ENCODE assay signal across 11 mouse cellular contexts in genomic region chr19:46035971-46036370, GRCm38 (mm10). TPM values are rescaled to one million over a fixed set of nuclear protein-coding genes. Genes with fewer than 3 reads are reported as not detected.
DNase-seq lines count a peak whose midpoint lies in the region; ATAC-seq and TF ChIP-seq lines count a peak whose summit lies in the region.
"Had no signal": no experiment of that assay in that cellular context is flagged by ENCODE, and none has a peak within 500 bp of the region (broad histone marks: within the 10 kb centered on the region; RNA-seq: fewer than 3 reads in every experiment).

No protein-coding gene starts in this region.

- H3K36me3 ChIP-seq in heart, embryonic 12.5 days: peaks cover 58% of the 10 kb centered on the region
- H3K36me3 ChIP-seq in ES-E14 (ENCODE audit: control insufficient read depth, insufficient read depth, low read length, poor library complexity, severe bottlenecking): peaks cover 52% of the 10 kb centered on the region
- peaks cover 64% of the 10 kb centered on the region for H3K36me3 ChIP-seq in embryonic facial prominence, embryonic 10.5 days (replicated peaks)
- peaks cover 58% of the 10 kb centered on the region for H3K36me3 ChIP-seq in liver, embryonic 15.5 days (replicated peaks)

- 88% methylated on average over 13 of the region's 13 CpGs for WGBS in heart, embryonic 12.5 days
- 93% methylated on average over 13 of the region's 13 CpGs for WGBS in embryonic facial prominence, embryonic 10.5 days
- WGBS in liver, embryonic 15.5 days (ENCODE audit: insufficient replicate concordance): 83% methylated on average over 13 of the region's 13 CpGs

- no peak overlapping the region for H3K4me2 ChIP-seq in heart, embryonic 12.5 days
- peak overlapping the region; percentile 99 for H3K4me2 ChIP-seq in liver, embryonic 15.5 days

- no peak for ATAC-seq in heart, embryonic 12.5 days (ENCODE audit: insufficient number of reproducible peaks, low FRiP score)
- no peak for ATAC-seq in liver, embryonic 15.5 days (ENCODE audit: insufficient read depth)
- no peak for ATAC-seq in granulocyte monocyte progenitor cell, adult 5-6 weeks (replicated peaks; ENCODE audit: poor library complexity, severe bottlenecking)

- H3K4me3 ChIP-seq in heart, embryonic 12.5 days: no peak overlapping the region
- H3K4me3 ChIP-seq in ES-E14 (ENCODE audit: insufficient read depth in 1 of 2, low read depth in 1 of 2, low read length in 2 of 2, poor library complexity in 1 of 2, severe bottlenecking in 1 of 2): no peak overlapping the region
- H3K4me3 ChIP-seq in embryonic facial prominence, embryonic 10.5 days: peak overlapping the region; percentile 94; the same call in 1 of the 2 replicates
- peak overlapping the region; percentile 74 for H3K4me3 ChIP-seq in liver, embryonic 15.5 days (replicated peaks)

- H3K4me1 ChIP-seq in heart, embryonic 12.5 days (replicated peaks): peaks cover 43% of the 10 kb centered on the region
- H3K4me1 ChIP-seq in ES-E14 (ENCODE audit: control insufficient read depth in 2 of 2, insufficient read depth in 2 of 2, low read length in 2 of 2, poor library complexity in 1 of 2): peaks cover 3 to 16% of the 10 kb centered on the region in 2 experiments
- H3K4me1 ChIP-seq in embryonic facial prominence, embryonic 10.5 days: peaks cover 46% of the 10 kb centered on the region
- peaks cover 69% of the 10 kb centered on the region for H3K4me1 ChIP-seq in liver, embryonic 15.5 days (replicated peaks)

- 0 out of 2 replicates have a peak overlapping the region, but pooled peaks have one; percentile 98 for H3K27ac ChIP-seq in heart, embryonic 12.5 days (ENCODE audit: poor library complexity, severe bottlenecking)
- H3K27ac ChIP-seq in ES-E14 (ENCODE audit: insufficient read depth, low read depth, low read length, poor library complexity, severe bottlenecking): peak overlapping the region; percentile 35; the same call in 1 of the 2 replicates
- H3K27ac ChIP-seq in embryonic facial prominence, embryonic 10.5 days (replicated peaks): no peak overlapping the region
- peak overlapping the region; percentile 93 for H3K27ac ChIP-seq in liver, embryonic 15.5 days (replicated peaks)

- H3K9ac ChIP-seq in heart, embryonic 12.5 days: no peak overlapping the region
- peak overlapping the region; percentile 23; the same call in 1 of the 2 replicates for H3K9ac ChIP-seq in ES-E14 (ENCODE audit: insufficient read depth, low read depth, low read length, poor library complexity, severe bottlenecking)
- 0 out of 2 replicates have a peak overlapping the region, but pooled peaks have one; percentile 87 for H3K9ac ChIP-seq in liver, embryonic 15.5 days

- no peaks in the 10 kb centered on the region for H3K9me3 ChIP-seq in heart, embryonic 12.5 days (replicated peaks)
- H3K9me3 ChIP-seq in ES-E14 (ENCODE audit: control insufficient read depth, insufficient read depth, low read depth, low read length): no peaks in the 10 kb centered on the region
- no peaks in the 10 kb centered on the region for H3K9me3 ChIP-seq in embryonic facial prominence, embryonic 10.5 days
- no peaks in the 10 kb centered on the region for H3K9me3 ChIP-seq in liver, embryonic 15.5 days (replicated peaks)

- DNase-seq in heart, postnatal 10 days: no peak
- no peak for DNase-seq in ES-E14 (ENCODE audit: low read depth, low spot score)
- no peak for DNase-seq in embryonic facial prominence, embryonic 10.5 days (ENCODE audit: low spot score)
- no peak for DNase-seq in layer of hippocampus, postnatal 10 days (ENCODE audit: low spot score in 2 of 2)
- DNase-seq in gastrocnemius, adult 8-10 months (ENCODE audit: low spot score in 2 of 2): no peak
- DNase-seq: gastrocnemius, postnatal 14 days; lung, postnatal 14 days had no signal

- H3K27me3 ChIP-seq in heart, embryonic 12.5 days (replicated peaks): no peaks in the 10 kb centered on the region
- H3K27me3 ChIP-seq in embryonic facial prominence, embryonic 10.5 days (replicated peaks; ENCODE audit: low read depth, poor library complexity, severe bottlenecking): no peaks in the 10 kb centered on the region
- no peaks in the 10 kb centered on the region for H3K27me3 ChIP-seq in liver, embryonic 15.5 days
- H3K27me3 ChIP-seq: CH12.LX had no signal

- in situ Hi-C loops in ES-E14 (cut with MboI; ENCODE audit: low sequenced_read_pairs in 2 of 2, unreplicated experiment in 2 of 2): no loop called here

- intact Hi-C loops in heart, postnatal 10 days (cut with DNase I): no loop called here

TF ChIP-seq in ES-E14, 5 proteins besides CTCF, POLR2A, EP300 and RAD21:
- no peak for TF ChIP-seq ZNF384 (IDR thresholded peaks at IDR 0.05; ENCODE audit: low read depth, low read length)
- TF ChIP-seq ZC3H11A (IDR thresholded peaks at IDR 0.05; ENCODE audit: borderline replicate concordance, low read depth, low read length): no peak
- no peak for TF ChIP-seq HCFC1 (IDR thresholded peaks at IDR 0.05; ENCODE audit: borderline replicate concordance, insufficient read depth, low read length)
- TF ChIP-seq CHD2 (IDR thresholded peaks at IDR 0.05; ENCODE audit: low read depth, low read length): no peak
- TF ChIP-seq MAFK (IDR thresholded peaks at IDR 0.05; ENCODE audit: insufficient read depth, low read depth, low read length): no peak

RNA-seq across cellular contexts. Expression of gene Pprc1, which starts 8.7 kb away (rescaled TPM):
- 30.6 and 37.9 TPM in 2 replicates for polyA plus RNA-seq in heart, embryonic 12.5 days (2016; fragmentation: Nextera tagmentation; extraction: Ambion mirVana)
- 10 to 100 TPM; 17.5 to 21.4 TPM for total RNA-seq in heart, postnatal 10 days (2021)
- total RNA-seq in ES-E14 (2012; rRNA removed): 68.4 and 75.1 TPM in 2 replicates
- polyA plus RNA-seq in embryonic facial prominence, embryonic 10.5 days (2016; fragmentation: Nextera tagmentation; extraction: Ambion mirVana): 55.2 and 65.1 TPM in 2 replicates
- polyA plus RNA-seq in liver, embryonic 15.5 days (2015; fragmentation: Nextera tagmentation; extraction: Ambion mirVana): 15.7 and 17.0 TPM in 2 replicates
- total RNA-seq in layer of hippocampus, postnatal 10 days (2021): 10 to 100 TPM; 34.7 to 36.2 TPM
- total RNA-seq in granulocyte monocyte progenitor cell, adult 5-6 weeks (2014; fragmentation: Nextera tagmentation): 89.1 and 104 TPM in 2 replicates
- total RNA-seq in granulocyte monocyte progenitor cell, adult 5-6 weeks (2017): 14.0 and 17.8 TPM in 2 replicates
- 10 to 100 TPM; 13.0 to 22.8 (median 14.7) TPM for total RNA-seq in gastrocnemius, adult 8-10 months (2022)

RNA-seq across cellular contexts. Expression of gene Ldb1, which starts 9.0 kb away (rescaled TPM):
- 84.2 and 85.0 TPM in 2 replicates for polyA plus RNA-seq in heart, embryonic 12.5 days (2016; fragmentation: Nextera tagmentation; extraction: Ambion mirVana)
- total RNA-seq in heart, postnatal 10 days (2021): 10 to 100 TPM; 62.2 to 72.5 TPM
- 123 and 207 TPM in 2 replicates for total RNA-seq in ES-E14 (2012; rRNA removed)
- polyA plus RNA-seq in embryonic facial prominence, embryonic 10.5 days (2016; fragmentation: Nextera tagmentation; extraction: Ambion mirVana): 95.0 and 97.8 TPM in 2 replicates
- 27.0 and 31.2 TPM in 2 replicates for polyA plus RNA-seq in liver, embryonic 15.5 days (2015; fragmentation: Nextera tagmentation; extraction: Ambion mirVana)
- 100 to 1,000 TPM; 104 to 113 TPM for total RNA-seq in layer of hippocampus, postnatal 10 days (2021)
- total RNA-seq in granulocyte monocyte progenitor cell, adult 5-6 weeks (2014; fragmentation: Nextera tagmentation): 86.3 and 121 TPM in 2 replicates
- 72.3 and 81.3 TPM in 2 replicates for total RNA-seq in granulocyte monocyte progenitor cell, adult 5-6 weeks (2017)
- total RNA-seq in gastrocnemius, adult 8-10 months (2022): 10 to 100 TPM; 13.3 to 19.7 (median 17.0) TPM

RNA-seq across cellular contexts. Expression of gene Hps6, which starts 32.7 kb away (rescaled TPM):
- polyA plus RNA-seq in heart, embryonic 12.5 days (2016; fragmentation: Nextera tagmentation; extraction: Ambion mirVana): 6.6 and 7.3 TPM in 2 replicates
- 1 to 10 TPM; 6.1 to 6.5 TPM for total RNA-seq in heart, postnatal 10 days (2021)
- 4.9 and 6.9 TPM in 2 replicates for total RNA-seq in ES-E14 (2012; rRNA removed)
- 4.4 and 5.0 TPM in 2 replicates for polyA plus RNA-seq in embryonic facial prominence, embryonic 10.5 days (2016; fragmentation: Nextera tagmentation; extraction: Ambion mirVana)
- 3.0 and 3.2 TPM in 2 replicates for polyA plus RNA-seq in liver, embryonic 15.5 days (2015; fragmentation: Nextera tagmentation; extraction: Ambion mirVana)
- 1 to 10 TPM; 4.6 to 4.7 TPM for total RNA-seq in layer of hippocampus, postnatal 10 days (2021)
- total RNA-seq in granulocyte monocyte progenitor cell, adult 5-6 weeks (2014; fragmentation: Nextera tagmentation): 4.1 and 5.9 TPM in 2 replicates
- 5.7 and 8.7 TPM in 2 replicates for total RNA-seq in granulocyte monocyte progenitor cell, adult 5-6 weeks (2017)
- 1 to 10 TPM; 3.4 to 5.1 (median 4.1) TPM for total RNA-seq in gastrocnemius, adult 8-10 months (2022)

RNA-seq across cellular contexts. Expression of gene Armh3, which starts 37.7 kb away (rescaled TPM):
- 13.6 and 16.5 TPM in 2 replicates for polyA plus RNA-seq in heart, embryonic 12.5 days (2016; fragmentation: Nextera tagmentation; extraction: Ambion mirVana)
- total RNA-seq in heart, postnatal 10 days (2021): 10 to 100 TPM; 16.7 to 17.2 TPM
- total RNA-seq in ES-E14 (2012; rRNA removed): 8.0 and 10.1 TPM in 2 replicates
- 18.4 and 19.1 TPM in 2 replicates for polyA plus RNA-seq in embryonic facial prominence, embryonic 10.5 days (2016; fragmentation: Nextera tagmentation; extraction: Ambion mirVana)
- polyA plus RNA-seq in liver, embryonic 15.5 days (2015; fragmentation: Nextera tagmentation; extraction: Ambion mirVana): 4.0 and 4.1 TPM in 2 replicates
- 10 to 100 TPM; 21.5 to 26.0 TPM for total RNA-seq in layer of hippocampus, postnatal 10 days (2021)
- total RNA-seq in granulocyte monocyte progenitor cell, adult 5-6 weeks (2014; fragmentation: Nextera tagmentation): 8.2 and 15.1 TPM in 2 replicates
- total RNA-seq in granulocyte monocyte progenitor cell, adult 5-6 weeks (2017): 8.5 and 13.3 TPM in 2 replicates
- total RNA-seq in gastrocnemius, adult 8-10 months (2022): 10 to 100 TPM; 11.2 to 12.5 (median 12.1) TPM

RNA-seq across cellular contexts. Expression of gene Nolc1, which starts 39.7 kb away (rescaled TPM):
- 56.2 and 60.3 TPM in 2 replicates for polyA plus RNA-seq in heart, embryonic 12.5 days (2016; fragmentation: Nextera tagmentation; extraction: Ambion mirVana)
- 10 to 100 TPM; 25.1 to 27.2 TPM for total RNA-seq in heart, postnatal 10 days (2021)
- 134 and 140 TPM in 2 replicates for total RNA-seq in ES-E14 (2012; rRNA removed)
- 161 and 167 TPM in 2 replicates for polyA plus RNA-seq in embryonic facial prominence, embryonic 10.5 days (2016; fragmentation: Nextera tagmentation; extraction: Ambion mirVana)
- 47.3 and 48.8 TPM in 2 replicates for polyA plus RNA-seq in liver, embryonic 15.5 days (2015; fragmentation: Nextera tagmentation; extraction: Ambion mirVana)
- 10 to 100 TPM; 41.2 to 45.6 TPM for total RNA-seq in layer of hippocampus, postnatal 10 days (2021)
- total RNA-seq in granulocyte monocyte progenitor cell, adult 5-6 weeks (2014; fragmentation: Nextera tagmentation): 108 and 112 TPM in 2 replicates
- 187 and 211 TPM in 2 replicates for total RNA-seq in granulocyte monocyte progenitor cell, adult 5-6 weeks (2017)
- 10 to 100 TPM; 17.4 to 21.4 (median 20.1) TPM for total RNA-seq in gastrocnemius, adult 8-10 months (2022)

Comparison
In these comparisons a context has a peak if more than half of its experiments do, and no peak if none do; other contexts are left out.
1. H3K4me3 ChIP-seq: peak in embryonic facial prominence, embryonic 10.5 days (single experiment) and liver, embryonic 15.5 days (single experiment); none in heart, embryonic 12.5 days (single experiment) and ES-E14 (0 of 2).